Mouse (Mus musculus) CD8-positive naive resting alpha-beta T cell, adult 57 days (primary cell): ENCODE measurements around the gene Rnf10. TPM values are rescaled to one million over a fixed set of nuclear protein-coding genes. Genes with fewer than 3 reads are reported as not detected.

Experiments used
- total RNA-seq: library from RNA; stranded (reverse); gene quantifications from one replicate; pipeline ENCODE4 v1.2.4, GENCODE M21; 2023

Gene Rnf10
- total RNA-seq: 172 TPM

GRCm38 (mm10) chr5:115272812-115273548 is at the start of gene Rnf10:
Rnf10 (minus strand) TSS chr5:115272898.

GRCm38 (mm10) chr5:115300792-115301614 is 28.3 kb upstream of the Rnf10 start, which contains the start of gene Dynll1:
Dynll1 (minus strand) TSS chr5:115300999.

GRCm38 (mm10) chr5:115279226-115280049 is 6.7 kb upstream of the Rnf10 start, which contains the start of gene Coq5:
Coq5 (plus strand) TSS chr5:115279666.

GRCm38 (mm10) chr5:115235786-115236263 is 36.9 kb downstream of the Rnf10 start, which contains the start of gene Pop5:
Pop5 (plus strand) TSS chr5:115235836.

GRCm38 (mm10) chr5:115193669-115194625 is 78.8 kb downstream of the Rnf10 start, which contains the start of gene Cabp1:
Cabp1 (minus strand) TSS chr5:115194381.

Other genes starting within 250 kb of the Rnf10 start
- gene Gm10401, start 174.6 kb downstream of the Rnf10 start, total RNA-seq: not detected
- gene Acads, start 153.6 kb downstream of the Rnf10 start, total RNA-seq: 32.1 TPM
- 24.4 TPM for gene Unc119b, start 137.9 kb downstream of the Rnf10 start, total RNA-seq
- gene Mlec, start 114.7 kb downstream of the Rnf10 start, total RNA-seq: 60.0 TPM
- not detected for gene Cabp1, start 78.5 kb downstream of the Rnf10 start, total RNA-seq
- 44.8 TPM for gene Pop5, start 37.1 kb downstream of the Rnf10 start, total RNA-seq
- 22.0 TPM for gene Coq5, start 6.8 kb upstream of the Rnf10 start, total RNA-seq
- gene Dynll1, start 28.1 kb upstream of the Rnf10 start, total RNA-seq: 224 TPM
- gene Srsf9, start 54.3 kb upstream of the Rnf10 start, total RNA-seq: 35.6 TPM
- 3.8 TPM for gene Gatc, start 68.3 kb upstream of the Rnf10 start, total RNA-seq
- 14.6 TPM for gene Triap1, start 68.3 kb upstream of the Rnf10 start, total RNA-seq
- 203 TPM for gene Cox6a1, start 76.1 kb upstream of the Rnf10 start, total RNA-seq
- not detected for gene Msi1, start 156.7 kb upstream of the Rnf10 start, total RNA-seq
- not detected for gene Pla2g1b, start 193.4 kb upstream of the Rnf10 start, total RNA-seq
- gene Sirt4, start 211.8 kb upstream of the Rnf10 start, total RNA-seq: 12.0 TPM
- gene Pxn, start 233.8 kb upstream of the Rnf10 start, total RNA-seq: 56.7 TPM